Mouse (Mus musculus): Measurements from ENCODE around the gene 1700001P01Rik.
"Not testable (repeated sequence)": the region's sequence is repeated elsewhere in the genome, so short reads cannot be mapped to it uniquely, and the experiment has no call there.

1700001P01Rik gene

DNA sequence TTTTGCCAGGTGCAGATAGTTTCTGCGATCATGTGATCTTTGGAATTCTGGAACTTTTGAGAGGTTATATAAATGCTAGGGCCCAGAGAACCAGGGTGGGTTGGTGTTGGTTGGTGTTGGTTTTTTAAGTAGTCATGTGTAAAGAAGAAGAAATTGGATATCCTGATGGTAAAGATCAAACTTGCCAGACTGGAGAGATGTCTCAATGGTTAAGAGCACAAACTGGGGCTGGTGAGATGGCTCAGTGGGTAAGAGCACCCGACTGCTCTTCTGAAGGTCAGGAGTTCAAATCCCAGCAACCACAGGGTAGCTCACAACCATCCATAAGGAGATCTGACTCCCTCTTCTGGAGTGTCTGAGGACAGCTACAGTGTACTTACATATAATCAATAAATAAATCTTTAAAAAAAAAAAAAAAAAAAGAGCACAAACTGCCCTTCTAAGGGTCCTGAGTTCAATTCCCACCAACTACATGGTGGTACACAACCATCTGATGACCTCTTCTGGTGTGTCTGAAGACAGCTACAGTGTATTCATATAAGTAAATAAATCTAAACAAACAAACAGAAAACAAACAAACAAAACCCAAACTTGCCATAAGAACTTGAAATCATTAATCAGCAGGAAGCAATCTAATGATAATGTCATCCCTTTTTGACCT is 15.2 kb upstream of the 1700001P01Rik start:
- not testable (repeated sequence) for DNase-seq

DNA sequence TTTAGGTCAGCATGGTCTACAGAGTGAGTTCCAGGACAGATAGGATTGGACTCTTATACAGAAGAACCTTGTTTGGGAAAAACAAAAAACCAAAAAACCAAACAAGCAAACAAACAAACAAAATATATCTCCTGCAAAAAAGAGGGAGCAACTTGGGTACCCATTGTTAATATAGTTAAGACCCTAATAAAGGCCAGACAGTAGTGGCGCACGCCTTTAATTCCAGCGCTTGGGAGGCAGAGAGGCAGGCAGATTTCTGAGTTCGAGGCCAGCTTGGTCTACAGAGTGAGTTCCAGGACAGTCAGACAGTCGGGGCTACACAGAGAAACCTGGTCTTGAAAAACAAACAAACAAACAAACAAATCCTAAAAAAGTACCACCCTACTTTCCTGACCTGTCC is 14.0 kb upstream of the 1700001P01Rik start:
- DNase-seq = no peak

DNA sequence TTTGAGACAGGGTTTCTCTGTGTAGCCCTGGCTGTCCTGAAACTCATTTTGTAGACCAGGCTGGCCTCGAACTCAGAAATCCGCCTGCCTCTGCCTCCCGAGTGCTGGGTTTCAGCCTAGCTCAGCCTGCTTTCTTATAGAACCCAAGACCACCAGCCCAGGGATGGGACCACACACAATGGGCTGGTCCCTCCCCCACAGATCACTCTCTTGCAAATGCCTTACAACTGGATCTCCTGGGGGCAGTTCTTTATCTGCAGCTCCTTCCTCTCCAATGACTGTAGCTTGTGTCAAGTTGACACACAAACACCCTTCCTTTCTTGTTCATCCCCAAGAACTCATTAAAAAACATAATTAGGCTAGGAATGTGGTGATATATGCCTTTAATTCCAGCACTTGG is 12.2 kb upstream of the 1700001P01Rik start:
- no peak for DNase-seq

DNA sequence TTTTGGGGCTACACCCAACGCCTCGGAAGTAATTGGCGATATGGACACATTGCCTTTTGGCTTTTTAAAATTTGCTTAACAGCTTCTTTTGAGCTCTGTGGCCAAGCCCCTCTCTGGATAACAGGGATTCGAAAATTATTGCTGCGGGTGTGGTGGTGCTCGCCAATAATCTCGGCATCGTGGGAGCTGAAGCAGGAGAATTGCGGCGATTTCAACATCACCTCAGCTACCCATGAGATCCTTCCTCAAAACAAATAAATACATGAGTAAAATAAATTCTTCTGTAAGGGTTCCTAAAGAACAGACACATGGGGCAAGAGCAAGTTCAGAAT is 6.8 kb upstream of the 1700001P01Rik start:
- DNase-seq = no peak

DNA sequence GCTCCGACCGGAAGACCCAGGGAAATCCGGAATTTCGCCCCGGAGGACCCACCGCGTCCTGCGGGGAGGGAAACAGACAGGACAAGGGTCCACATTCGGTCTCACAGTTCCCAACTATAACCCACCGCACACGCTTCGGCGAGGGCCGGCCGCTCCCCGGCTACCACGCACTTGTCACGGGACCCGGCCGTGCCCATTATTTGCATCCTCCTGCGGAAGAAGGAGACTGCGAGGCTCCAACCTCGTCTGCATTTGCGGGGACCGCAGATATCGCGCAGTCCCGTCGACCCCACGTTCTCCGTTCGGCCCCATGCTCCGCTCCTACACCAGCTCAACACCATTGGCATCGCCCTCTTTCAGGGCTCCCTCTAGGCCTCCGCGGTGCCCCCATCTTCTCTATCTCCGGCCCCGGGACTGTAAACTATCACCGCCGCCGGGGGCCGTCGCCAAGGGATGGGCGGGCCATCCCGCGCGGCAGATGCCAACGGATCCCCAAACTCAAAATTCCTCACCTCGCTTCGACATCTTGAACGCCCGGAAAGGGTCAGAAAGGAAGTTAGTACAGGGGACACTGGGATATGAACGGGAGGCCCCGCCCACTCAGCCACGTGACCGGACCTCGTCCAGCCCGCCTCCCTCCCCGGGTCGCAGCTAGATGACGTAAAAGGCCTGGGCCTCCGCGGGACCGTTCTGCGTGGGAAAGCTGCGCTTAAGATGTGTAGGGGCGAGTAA is 6.3 kb upstream of the 1700001P01Rik start, which contains the start of gene Rpl23:
Gene Rpl23, minus strand, starts transcription at position 606 of the 732 bp plus-strand sequence.
- DNase-seq = peak; percentile 100

DNA sequence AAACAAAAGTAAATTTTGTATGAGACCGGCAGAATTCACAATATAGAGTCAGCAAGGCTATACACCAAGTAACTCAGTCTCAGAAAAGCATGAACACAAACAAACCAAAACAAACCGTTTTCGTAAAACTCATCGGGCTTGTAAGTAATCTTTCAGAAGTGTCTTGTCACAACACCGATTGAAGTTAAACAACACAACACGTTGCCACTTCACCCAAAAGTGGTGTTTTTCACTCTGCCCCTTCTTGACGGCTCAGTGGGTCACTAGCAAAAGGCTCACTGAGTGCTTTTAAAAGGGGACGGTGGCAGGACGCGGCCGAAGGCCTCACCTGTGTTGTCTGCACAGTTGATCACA is 5.7 kb upstream of the 1700001P01Rik start:
- DNase-seq = no peak

DNA sequence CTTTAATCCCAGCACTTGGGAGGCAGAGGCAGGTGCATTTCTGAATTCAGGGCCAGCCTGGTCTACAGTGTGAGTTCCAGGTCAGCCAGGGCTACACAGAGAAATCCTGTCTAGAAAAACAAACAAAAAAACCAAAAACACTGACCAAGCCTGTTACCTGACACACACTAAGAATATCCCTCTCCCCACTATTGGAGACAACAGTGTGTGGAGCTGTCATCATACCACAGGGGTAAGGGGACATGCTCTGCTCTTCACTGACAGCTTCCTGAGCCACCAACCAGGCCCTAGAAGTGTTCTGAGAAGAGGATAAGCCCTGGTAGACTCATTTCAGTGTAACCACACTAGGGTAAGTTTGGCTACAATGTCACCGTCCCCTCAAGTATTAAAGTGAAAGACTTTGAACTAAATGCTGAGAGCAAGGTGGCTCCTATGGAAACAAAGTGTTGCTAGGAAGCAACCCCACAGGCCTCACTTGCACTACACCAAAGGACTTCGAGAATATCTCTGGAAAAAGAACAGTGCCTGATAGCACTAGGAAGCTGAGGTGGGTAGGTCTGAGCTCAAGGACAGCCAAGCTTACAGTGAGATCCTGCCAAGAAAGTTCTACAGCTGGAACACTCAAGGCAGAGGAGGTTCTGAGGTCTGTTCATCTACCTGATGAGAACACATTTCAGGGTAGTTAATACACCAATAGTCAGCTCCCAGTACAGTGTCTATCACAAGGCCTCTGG is 4.4 kb upstream of the 1700001P01Rik start:
- DNase-seq = no peak

DNA sequence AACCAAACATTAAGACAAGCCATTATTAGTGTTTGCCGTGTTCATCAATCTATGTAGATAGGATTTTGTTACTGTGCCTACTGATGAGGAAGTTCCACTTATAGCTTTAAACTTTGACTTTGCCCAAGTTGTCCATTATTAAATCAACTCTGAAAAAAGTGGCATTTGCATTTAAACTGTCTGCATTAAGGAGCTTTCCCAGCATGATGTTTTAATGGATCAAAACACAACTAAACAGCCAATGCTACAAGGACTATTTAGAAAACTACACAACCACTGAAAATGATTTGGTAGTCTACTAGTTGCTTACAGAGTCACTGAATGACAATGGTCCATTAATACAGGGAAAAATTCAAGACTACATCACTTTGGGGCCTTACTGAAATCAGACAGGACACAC is 3.2 kb upstream of the 1700001P01Rik start:
- DNase-seq = no peak

DNA sequence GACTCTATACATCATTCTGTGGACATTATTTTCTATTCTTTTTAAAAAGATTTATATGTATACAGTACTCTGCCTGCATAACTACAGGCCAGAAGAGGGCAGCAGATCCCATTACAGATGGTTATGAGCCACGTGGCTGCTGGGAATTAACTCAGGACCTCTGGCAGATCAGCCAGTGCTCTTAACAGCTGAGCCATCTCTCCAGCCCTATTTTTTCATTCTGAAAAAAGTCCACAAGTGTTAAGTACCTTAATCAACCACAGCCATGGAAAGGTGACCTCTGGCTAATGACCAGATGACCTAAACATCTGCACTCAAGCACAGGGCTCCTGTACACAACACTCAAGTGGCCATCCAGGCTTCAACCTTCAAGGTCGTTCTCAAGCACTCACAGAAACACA is 1.4 kb upstream of the 1700001P01Rik start:
- DNase-seq = peak; percentile 57

DNA sequence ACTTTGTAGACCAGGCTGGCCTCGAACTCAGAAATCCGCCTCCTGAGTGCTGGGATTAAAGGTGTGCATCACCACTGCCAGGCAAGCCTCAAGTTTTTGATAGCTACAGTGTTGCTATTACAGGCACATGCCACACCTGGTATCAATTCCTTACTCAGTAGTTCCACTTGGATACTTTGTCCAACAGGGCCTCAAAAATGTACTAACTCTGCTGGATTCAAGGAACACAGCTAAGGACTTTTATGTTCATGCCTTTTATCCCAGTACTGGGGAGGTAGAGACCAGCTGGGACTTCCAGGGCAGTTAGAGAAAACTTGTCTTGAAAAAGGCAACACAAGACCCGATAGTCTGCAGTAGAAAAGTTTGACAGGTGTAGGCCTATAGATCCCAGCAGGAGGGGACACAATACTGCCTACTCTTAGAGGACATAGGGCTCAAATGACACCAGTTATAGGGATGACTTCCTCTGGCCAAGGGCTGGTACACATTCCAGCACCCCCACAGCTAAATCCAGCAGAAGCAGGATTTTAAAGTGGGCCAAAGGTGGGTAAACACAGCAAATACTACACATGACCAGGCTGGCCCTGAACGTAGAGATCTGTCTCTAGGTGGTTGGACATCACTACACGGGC is 895 bp upstream of the 1700001P01Rik start:
- DNase-seq = no peak

DNA sequence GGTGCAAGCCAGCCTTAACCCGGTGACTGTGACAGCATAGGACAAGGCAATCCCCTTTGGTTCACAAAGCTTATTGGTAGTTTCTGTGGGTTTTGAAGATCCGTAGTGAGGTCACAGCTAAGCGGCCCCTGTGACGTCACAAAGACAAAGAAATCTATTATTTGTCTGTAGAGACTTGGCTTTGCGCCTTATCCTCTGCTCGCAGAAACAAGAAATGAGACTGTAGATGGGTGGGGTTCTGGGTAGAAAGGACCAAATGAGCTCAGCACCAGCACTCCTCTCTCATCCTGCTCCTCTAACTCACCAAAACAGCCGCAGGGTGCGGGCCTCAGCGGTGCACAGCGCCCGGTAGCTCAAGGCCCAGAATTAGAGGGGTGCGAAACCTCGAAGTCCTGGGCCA is 532 bp downstream of the 1700001P01Rik start:
- no peak for DNase-seq

DNA sequence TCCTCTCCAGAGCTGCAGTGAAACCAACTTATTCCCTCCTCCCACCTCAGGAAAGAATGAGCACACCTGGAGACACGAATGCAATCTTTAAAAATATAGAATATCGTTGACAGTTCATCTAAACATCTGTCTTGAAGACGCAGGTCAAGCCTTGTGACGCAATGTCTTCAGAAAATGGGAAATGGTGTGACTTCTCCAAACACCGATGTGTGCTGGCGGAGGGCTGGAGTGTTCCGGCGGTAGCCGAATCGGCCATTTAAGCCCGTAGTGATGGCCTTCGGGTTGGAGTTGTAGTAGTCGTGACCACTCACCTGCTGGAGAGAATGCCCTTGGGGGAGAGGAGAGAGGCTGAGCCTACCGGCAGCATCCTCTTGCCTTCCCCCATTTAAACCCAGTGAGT is 4.3 kb downstream of the 1700001P01Rik start:
- no peak for DNase-seq

DNA sequence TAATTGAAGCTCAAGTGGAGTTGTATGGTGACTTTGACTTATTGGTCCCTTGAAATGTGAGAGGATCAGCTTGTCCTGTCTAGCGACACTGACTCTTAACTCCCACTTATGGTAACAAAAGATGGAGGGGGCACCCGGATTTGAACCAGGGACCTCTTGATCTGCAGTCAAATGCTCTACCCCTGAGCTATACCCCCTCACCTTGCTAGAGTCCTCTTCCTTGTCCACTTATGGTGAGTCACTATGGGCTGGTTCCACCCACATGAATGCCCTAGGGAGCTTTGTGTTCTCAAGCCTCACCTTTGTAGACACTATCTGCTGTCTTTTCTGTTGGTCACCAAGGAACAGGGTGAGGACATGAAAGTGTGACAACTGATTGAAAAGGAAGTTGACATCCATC is 6.0 kb downstream of the 1700001P01Rik start:
- no peak for DNase-seq

DNA sequence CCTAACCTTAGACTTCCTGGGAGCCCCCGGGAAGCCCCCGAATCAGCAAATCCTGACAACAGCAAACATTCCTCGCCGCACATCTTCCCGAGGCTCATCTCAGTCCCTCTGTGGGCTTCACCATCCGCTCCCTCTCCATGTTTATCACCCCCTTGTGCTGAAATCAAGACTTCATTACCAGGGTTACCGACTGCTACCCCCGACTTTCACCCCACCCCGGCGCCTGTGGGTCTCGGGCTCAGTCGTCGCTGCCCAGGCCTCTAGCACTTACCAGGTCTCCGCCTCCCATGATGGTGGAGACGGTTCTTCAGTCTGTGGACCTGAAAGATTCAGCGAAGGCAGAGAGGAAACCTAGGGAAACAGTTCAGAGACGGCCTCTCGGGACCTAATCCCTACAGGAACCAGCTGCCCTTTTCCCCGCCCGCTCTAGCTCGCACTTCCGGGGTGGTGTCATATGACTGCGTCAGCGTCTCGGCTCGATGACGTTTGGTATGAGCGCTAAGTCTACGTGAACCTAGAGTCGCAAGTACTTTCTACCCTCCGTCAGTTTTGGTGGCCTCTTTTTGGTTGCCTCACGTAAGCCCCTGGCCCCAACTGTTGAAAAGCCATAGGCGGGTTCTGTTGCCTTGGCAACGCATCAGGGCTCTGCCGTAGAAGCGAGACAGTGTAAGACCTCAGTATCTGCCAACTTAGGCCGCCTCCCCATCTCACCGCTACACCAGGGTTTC is 9.4 kb downstream of the 1700001P01Rik start, which contains the start of gene Cwc25:
Gene Cwc25, minus strand, starts transcription at position 403 of the 728 bp plus-strand sequence.
- DNase-seq = peak; percentile 97

DNA sequence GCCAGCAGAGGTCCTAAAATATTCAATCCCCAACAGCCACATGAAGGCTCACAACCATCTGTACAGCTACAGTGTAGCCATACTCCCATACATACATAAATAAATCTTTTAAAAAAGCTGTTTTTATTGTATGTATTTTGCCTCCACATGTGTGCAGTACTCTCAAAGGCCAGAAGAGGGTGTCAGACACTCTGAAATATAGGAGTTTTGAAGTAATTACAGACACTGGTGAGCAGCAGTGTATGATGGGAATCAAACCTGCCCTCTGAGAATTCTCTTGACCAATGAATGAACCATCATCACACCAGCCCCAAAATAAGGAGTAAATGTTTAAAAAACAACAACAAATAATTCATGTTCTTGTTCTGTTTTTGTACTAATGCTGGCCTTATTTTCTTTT is 14.1 kb downstream of the 1700001P01Rik start:
- no peak for DNase-seq

DNA sequence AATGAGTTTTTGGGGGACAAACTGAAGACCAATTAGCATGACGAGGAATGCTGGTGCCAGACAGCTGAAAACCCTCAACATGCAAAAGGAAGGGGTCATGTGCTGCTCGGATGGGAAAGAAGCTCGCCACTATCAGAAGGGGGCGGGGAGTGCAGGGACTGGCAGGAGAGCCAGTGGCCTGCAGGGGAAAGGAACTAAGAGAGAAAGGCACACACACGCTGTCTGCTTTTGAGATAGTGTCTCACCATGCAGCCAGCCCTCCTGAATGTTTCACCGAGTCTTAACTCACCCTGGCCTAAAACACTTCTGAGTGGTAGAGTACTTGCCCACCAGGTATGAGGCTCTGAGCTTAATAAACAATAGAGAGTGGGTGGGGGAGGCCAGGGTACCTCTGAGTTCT is 16.8 kb downstream of the 1700001P01Rik start:
- DNase-seq = no peak

DNA sequence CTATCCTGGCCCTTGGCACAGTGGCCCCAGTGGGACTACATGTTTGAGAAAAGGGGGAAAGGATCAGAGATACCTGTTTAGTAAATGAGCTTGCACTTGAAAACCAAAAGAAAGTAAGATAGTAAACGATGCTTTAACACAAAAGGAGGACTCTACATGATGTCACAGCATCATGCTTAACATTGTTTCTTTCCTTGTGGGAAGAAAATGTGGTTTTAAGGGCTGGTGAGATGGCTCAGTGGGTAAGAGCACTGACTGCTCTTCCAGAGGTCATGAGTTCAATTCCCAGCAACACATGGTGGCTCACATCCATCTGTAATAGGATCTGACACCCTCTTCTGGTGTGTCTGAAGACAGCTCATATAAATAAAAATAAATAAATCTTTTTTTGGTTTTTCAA is 17.6 kb downstream of the 1700001P01Rik start:
- no peak for DNase-seq

DNA sequence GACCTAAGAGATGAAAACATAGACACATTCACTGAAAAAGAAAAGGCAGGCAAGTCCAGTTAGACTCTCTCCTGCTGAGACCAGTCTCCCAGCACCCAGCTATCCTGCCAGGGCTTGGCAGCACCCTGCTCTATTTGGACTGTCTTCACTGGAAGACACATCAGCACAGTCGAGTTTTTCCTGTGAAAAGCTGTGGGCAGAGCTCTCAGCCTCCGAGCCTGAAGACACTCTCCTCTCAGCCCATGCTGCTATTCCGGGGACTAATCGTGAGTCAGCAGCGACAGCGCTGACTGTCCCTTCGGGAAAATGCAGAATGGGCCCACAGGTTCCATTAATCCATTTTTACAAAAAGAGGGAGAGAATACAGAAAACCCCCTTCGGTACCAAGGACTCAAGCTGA is 22.4 kb downstream of the 1700001P01Rik start:
- no peak for DNase-seq

DNA sequence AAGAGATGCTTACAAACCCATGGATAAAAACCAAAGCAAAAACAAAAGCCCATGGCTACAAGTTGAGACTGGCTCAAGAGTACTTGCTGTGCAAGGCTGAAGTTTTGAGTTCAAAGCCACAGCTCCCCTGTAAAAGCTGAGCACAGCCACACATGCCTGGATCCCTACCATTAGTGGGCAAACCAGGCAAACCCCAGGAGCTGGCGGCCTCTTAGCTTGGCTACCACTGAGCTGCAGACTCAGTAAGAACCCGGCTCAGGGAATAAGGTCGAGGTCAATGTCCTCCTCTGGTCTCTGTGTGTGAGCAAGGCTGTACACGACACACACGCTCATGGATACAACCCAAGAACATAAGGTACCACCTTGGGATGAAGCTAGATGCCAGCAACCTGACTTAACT is 27.2 kb downstream of the 1700001P01Rik start:
- no peak for DNase-seq

DNA sequence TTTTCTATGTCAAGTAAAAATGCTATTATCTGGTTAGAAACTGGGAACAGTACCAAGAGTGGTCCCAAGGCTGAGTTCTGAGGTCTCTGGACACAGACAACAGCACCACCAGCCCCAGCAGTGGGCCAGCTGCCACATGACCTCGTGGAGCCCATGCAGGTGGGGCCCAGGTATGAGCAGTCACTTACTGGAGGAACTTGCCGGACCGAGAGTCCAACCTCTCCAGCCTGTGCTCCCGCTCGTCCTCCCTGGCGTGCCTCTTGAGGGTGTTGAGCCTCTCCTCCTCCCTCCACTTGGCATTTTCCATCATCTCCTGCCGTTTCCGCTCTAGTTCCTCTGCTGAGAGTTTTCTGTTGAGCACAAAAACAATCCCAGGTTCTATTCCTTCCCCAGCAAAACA is 27.9 kb downstream of the 1700001P01Rik start:
- peak; percentile 28 for DNase-seq

DNA sequence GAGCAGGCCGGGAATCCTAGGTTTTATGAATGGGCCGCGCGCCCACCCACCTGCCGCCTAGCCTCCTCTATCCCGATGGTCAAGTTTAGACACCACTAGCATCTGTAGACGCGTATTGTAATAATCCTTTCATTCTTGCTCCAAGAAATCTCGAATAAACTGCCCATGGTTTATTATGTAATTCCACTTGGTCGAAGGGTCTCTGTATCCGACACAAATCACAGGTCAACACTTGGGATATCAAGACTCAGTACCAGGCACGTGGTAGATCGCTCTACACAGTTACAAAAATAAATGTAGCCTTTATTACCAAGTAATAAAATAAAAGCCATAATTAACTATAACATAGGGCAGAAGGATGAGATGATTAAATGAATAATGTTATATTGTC is 30.4 kb downstream of the 1700001P01Rik start:
- DNase-seq = no peak

DNA sequence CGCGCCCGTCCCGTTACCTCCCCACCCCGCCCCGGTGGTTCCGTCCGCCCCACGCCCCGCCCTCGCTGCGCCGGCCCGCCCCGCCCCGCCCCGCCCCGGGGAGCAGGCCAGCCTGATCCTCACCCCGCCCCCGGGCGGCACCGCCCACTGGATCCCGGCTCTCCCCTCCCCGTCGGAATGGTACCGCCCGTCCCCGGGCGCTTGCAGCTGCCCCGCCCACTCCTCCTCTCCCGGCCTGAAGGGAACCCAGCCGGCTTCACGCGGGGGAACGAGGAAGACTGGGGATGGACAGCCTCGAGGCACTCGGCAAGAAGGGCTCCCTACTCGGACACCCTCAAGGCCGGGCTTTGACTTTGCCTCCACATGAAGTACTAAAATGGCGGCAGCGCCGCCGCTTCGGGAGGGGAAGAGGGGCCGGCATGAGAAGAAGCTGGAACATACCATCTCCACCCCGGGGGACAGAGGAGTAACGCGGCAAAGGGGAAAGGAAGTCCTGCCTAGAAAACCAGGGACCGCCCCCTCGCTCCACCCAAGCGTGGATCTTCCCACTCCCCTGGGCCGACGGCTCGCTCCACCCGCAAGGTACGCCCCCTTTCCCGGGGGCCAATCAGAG is 30.9 kb downstream of the 1700001P01Rik start:
- DNase-seq = peak; percentile 99

All from kidney, postnatal 10 days (tissue).